Mouse (Mus musculus) olfactory bulb, adult 2 months (tissue): ENCODE data around the gene Eif3i. TPM values are rescaled to one million over a fixed set of nuclear protein-coding genes. Genes with fewer than 3 reads are reported as not detected.
"Not testable (repeated sequence)": the region's sequence is repeated elsewhere in the genome, so short reads cannot be mapped to it uniquely, and the experiment has no call there.

Experiments
- H3K27ac ChIP-seq: fragments of 200-500 bp; 2 replicates; pipeline ENCODE4 v1.5.1; 2012; ENCODE audit warnings: low read depth, low read length; ENCODE audit not compliant: insufficient read depth
- H3K4me1 ChIP-seq: fragments of 200-500 bp; 2 replicates; pipeline ENCODE4 v1.6.1; 2012; ENCODE audit warnings: low read length; ENCODE audit not compliant: control insufficient read depth, insufficient read depth
- H3K4me3 ChIP-seq: fragments of 200-500 bp; 2 replicates; pipeline ENCODE4 v1.5.1; 2012; ENCODE audit warnings: mild to moderate bottlenecking, low read depth, low read length, moderate library complexity; ENCODE audit not compliant: insufficient read depth
- CTCF ChIP-seq: fragments of 200-500 bp; IDR thresholded peaks from 2 replicates; pipeline ENCODE4 v1.5.1; 2012; ENCODE audit warnings: low read depth, mild to moderate bottlenecking, low read length, moderate library complexity; ENCODE audit not compliant: insufficient read depth
- POLR2A ChIP-seq: fragments of 200-500 bp; IDR thresholded peaks from 2 replicates; pipeline ENCODE4 v1.6.1; 2012; ENCODE audit warnings: mild to moderate bottlenecking, low read depth, low read length, moderate library complexity; ENCODE audit not compliant: insufficient read depth
- WGBS: fragments of 180-500 bp; shearing (Covaris S2); methylation state at CpG from one replicate; pipeline ENCODE4 v1.1.7; 2018; 5-methylcytosine and 5-hydroxymethylcytosine counted together
- polyA plus RNA-seq: library from polyadenylated mRNA; stranded (reverse); fragments of >200 nt; gene quantifications from 2 replicates; pipeline ENCODE4 v1.2.4, GENCODE M21; 2012; ENCODE audit warnings: low replicate concordance; ENCODE audit not compliant: missing spikeins, insufficient read depth, insufficient read length

Eif3i gene
- polyA plus RNA-seq, 1 experiment, result not detected

DNA sequence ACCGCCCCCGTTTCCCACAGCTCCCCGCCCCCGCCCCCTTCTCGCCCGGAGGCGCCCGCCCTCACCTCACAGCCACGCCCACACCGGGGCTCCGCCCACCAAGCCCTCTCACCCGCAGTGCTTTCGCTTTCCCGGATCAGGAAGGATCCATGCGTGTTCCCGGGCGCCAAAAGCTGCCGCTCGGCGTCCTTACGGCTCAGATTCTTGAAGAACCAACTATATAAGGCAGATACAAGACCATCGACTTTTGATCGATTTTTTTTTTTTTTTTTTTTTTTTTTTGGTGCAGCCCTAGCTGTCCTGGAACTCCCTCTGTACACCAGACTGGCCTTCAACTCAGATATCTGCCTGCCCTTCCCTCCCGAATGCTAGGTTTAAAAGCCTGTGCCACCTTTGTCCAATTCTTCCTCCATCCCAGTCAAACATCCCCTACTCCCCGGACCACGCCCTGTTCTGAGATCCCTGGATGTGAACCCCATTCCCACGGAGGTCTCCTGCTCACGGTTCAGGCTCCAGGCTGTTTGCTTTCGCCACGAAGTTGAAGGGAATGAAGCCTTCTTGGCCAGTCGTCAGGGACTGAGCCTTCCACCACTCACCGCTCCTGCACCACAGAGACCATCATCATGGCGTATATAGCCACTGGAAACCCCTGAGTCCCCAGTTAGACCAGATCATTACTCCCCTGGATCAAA lies 43.8 kb downstream of the Eif3i start:
- Histone ChIP-seq H3K4me1 (peaks cover 10% of the 10 kb centered on the region), H3K4me3 (peak overlapping the region; percentile 40), H3K27ac (no peak overlapping the region)
- 9% methylated on average over 33 of the region's 33 CpGs for WGBS
- TF ChIP-seq CTCF (no peak), POLR2A (0 out of 2 replicates have a peak, but pooled peaks have one; percentile 22)

GRCm38 (mm10) chr4:129555862-129556531 lies 44.5 kb downstream of the Eif3i start:
- no peak for TF ChIP-seq POLR2A
- no peak for TF ChIP-seq CTCF
- Histone ChIP-seq H3K4me1 (peaks cover 10% of the 10 kb centered on the region), H3K4me3 (peak overlapping the region; percentile 40), H3K27ac (0 out of 2 replicates have a peak overlapping the region, but pooled peaks have one; percentile 0)
- WGBS, result 1% methylated on average over 24 of the region's 24 CpGs

DNA sequence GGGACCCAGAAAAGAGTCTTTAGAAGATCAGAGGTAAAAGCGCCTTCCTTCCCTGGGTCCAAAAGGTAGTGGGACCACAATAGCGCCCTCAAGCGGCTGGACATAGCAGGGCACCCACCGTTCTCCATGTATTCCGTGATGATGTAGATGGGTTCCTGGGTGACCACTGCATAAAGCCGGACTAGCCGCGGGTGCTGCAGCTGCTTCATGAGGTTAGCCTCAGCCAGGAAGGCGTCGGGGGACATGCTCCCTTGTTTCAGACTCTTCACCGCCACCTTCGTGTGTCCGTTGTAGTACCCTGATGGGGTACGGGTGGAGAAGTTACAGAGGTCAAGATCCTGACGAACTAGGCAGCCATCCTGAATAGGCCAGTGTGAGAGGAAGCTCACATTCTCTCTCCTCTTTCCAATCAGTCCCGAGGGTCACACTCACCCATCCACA lies 45.0 kb downstream of the Eif3i start:
- H3K4me3 ChIP-seq, result peak overlapping the region; percentile 40
- TF ChIP-seq CTCF (peak; percentile 30; the same call in 1 of the 2 replicates), POLR2A (no peak)
- H3K27ac ChIP-seq, result no peak overlapping the region
- H3K4me1 ChIP-seq, result peaks cover 10% of the 10 kb centered on the region
- WGBS, result 5% methylated on average over 16 of the region's 16 CpGs

GRCm38 (mm10) chr4:129554512-129554911 lies 45.9 kb downstream of the Eif3i start:
- H3K27ac ChIP-seq, H3K4me3 ChIP-seq, H3K4me1 ChIP-seq: not testable (repeated sequence)
- WGBS, result 57% methylated on average over 6 of the region's 6 CpGs

- H3K4me3 ChIP-seq, result no peak overlapping the region
- TF ChIP-seq CTCF, result no peak
- TF ChIP-seq POLR2A, result no peak
- 93% methylated on average over 1 of the region's 1 CpGs for WGBS
- peaks cover under 1% of the 10 kb centered on the region for H3K4me1 ChIP-seq
- no peak overlapping the region for H3K27ac ChIP-seq
These were observed 50.2 kb downstream of the Eif3i start for GRCm38 (mm10) chr4:129550295-129550694.

GRCm38 (mm10) chr4:129549306-129549705 lies 51.1 kb downstream of the Eif3i start:
- WGBS, result 95% methylated on average over 2 of the region's 2 CpGs

GRCm38 (mm10) chr4:129547631-129548030 lies 52.8 kb downstream of the Eif3i start:
- H3K4me3 ChIP-seq, H3K27ac ChIP-seq, H3K4me1 ChIP-seq: not testable (repeated sequence)
- WGBS, result 81% methylated on average over 4 of the region's 4 CpGs

More at GRCm38 (mm10) chr4:129549306-129549705, 51.1 kb downstream of the Eif3i start:
- no peaks in the 10 kb centered on the region for H3K4me1 ChIP-seq
- TF ChIP-seq CTCF, result no peak
- no peak for TF ChIP-seq POLR2A
- H3K4me3 ChIP-seq, result no peak overlapping the region
- H3K27ac ChIP-seq, result no peak overlapping the region

- Histone ChIP-seq H3K4me1 (peaks cover 6% of the 10 kb centered on the region), H3K27ac (no peak overlapping the region), H3K4me3 (no peak overlapping the region)
- WGBS, result 83% methylated on average over 4 of the region's 4 CpGs
- TF ChIP-seq POLR2A (no peak), CTCF (no peak)
These were observed 56.3 kb downstream of the Eif3i start for GRCm38 (mm10) chr4:129544106-129544505.

- WGBS, result under 1% methylated on average over 46 of the region's 46 CpGs
- Histone ChIP-seq H3K4me3 (peak within 1 kb of the TSS; percentile 92), H3K27ac (peak within 1 kb of the TSS; percentile 64), H3K4me1 (peaks cover 6% of the 10 kb centered on the region)
- no peak for TF ChIP-seq CTCF
- TF ChIP-seq POLR2A, result peak; percentile 74
These were observed 57.8 kb downstream of the Eif3i start, which contains the start of gene Hdac1 for GRCm38 (mm10) chr4:129542592-129543141. TSS of gene Hdac1 (minus strand) at chr4:129542713.

Other genes with a start within 250 kb of the Eif3i start
- not detected in 2 replicates for gene Zbtb8a, start 222.5 kb downstream of the Eif3i start, polyA plus RNA-seq
- not detected in 2 replicates for gene Zbtb8b, start 159.8 kb downstream of the Eif3i start, polyA plus RNA-seq
- not detected in 2 replicates for gene Bsdc1, start 139.1 kb downstream of the Eif3i start, polyA plus RNA-seq
- gene Tssk3, start 109.6 kb downstream of the Eif3i start, polyA plus RNA-seq, result not detected in 2 replicates
- gene Fam229a, start 109.5 kb downstream of the Eif3i start, polyA plus RNA-seq, result not detected in 2 replicates
- 192 TPM in 1 of 2 replicates, not detected in the other for gene Marcksl1, start 87.1 kb downstream of the Eif3i start, polyA plus RNA-seq
- gene Hdac1, start 57.9 kb downstream of the Eif3i start, polyA plus RNA-seq, result not detected in 2 replicates
- gene Lck, start 27.0 kb downstream of the Eif3i start, polyA plus RNA-seq, result 579 and 1,574 TPM in 2 replicates
- not detected in 2 replicates for gene Fam167b, start 22.1 kb downstream of the Eif3i start, polyA plus RNA-seq
- gene Tmem234, start within 50 bp of the Eif3i start, polyA plus RNA-seq, result 500 TPM in 1 of 2 replicates, not detected in the other
- gene Dcdc2b, start 13.6 kb upstream of the Eif3i start, polyA plus RNA-seq, result not detected in 2 replicates
- gene Iqcc, start 18.5 kb upstream of the Eif3i start, polyA plus RNA-seq, result not detected in 2 replicates
- not detected in 2 replicates for gene Ccdc28b, start 23.3 kb upstream of the Eif3i start, polyA plus RNA-seq
- gene Txlna, start 40.4 kb upstream of the Eif3i start, polyA plus RNA-seq, result not detected in 2 replicates
- not detected in 2 replicates for gene Kpna6, start 72.1 kb upstream of the Eif3i start, polyA plus RNA-seq
- not detected in 2 replicates for gene Tmem39b, start 96.2 kb upstream of the Eif3i start, polyA plus RNA-seq
- gene Khdrbs1, start 141.7 kb upstream of the Eif3i start, polyA plus RNA-seq, result 153 and 170 TPM in 2 replicates
- gene Ptp4a2, start 210.6 kb upstream of the Eif3i start, polyA plus RNA-seq, result 96.3 and 259 TPM in 2 replicates